Mouse (Mus musculus) embryonic stem cell, embryonic (primary cell): ENCODE results near the gene Gnai1.

ENCODE experiments used
- CTCF ChIA-PET, 4 experiments: fragments of 300-600 bp in 2 of 4; fragments of 350-600 bp in 2 of 4; sonication (Branson Sonifier 250); formaldehyde crosslinking; loops; one replicate each; lab custom pipeline; 2022; ENCODE audit warnings: inconsistent platforms in 2 of 4; lab: Charles Lee
- POLR2A ChIA-PET, 4 experiments: fragments of 300-600 bp in 2 of 4; fragments of 350-600 bp in 2 of 4; sonication (Branson Sonifier 250); formaldehyde crosslinking; loops; one replicate each; lab custom pipeline; 2022; ENCODE audit warnings: antibody characterized with exemption in 4 of 4, inconsistent platforms in 1 of 4; lab: Charles Lee

The Gnai1 gene

DNA sequence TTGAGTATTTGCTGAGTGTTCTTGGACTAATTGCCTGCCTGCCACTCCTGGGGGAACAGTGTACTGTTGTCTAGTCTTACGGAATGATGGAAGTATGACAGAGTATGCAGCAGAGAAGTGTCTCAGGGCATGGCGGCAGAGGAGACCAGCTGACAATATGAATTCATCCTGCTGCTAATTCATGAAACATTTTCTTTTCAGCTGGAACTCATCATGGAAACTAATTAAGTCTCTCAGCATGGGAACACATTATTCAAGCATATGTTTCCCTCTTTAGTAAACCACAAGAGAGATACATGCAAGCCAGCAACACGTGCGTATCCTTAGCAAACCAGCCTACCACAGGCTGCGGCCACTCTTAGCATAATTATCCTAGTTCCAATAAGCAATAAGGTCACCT is 67.4 kb downstream of the Gnai1 start:
- CTCF ChIA-PET: no interaction called here
- POLR2A ChIA-PET: no interaction called here

DNA sequence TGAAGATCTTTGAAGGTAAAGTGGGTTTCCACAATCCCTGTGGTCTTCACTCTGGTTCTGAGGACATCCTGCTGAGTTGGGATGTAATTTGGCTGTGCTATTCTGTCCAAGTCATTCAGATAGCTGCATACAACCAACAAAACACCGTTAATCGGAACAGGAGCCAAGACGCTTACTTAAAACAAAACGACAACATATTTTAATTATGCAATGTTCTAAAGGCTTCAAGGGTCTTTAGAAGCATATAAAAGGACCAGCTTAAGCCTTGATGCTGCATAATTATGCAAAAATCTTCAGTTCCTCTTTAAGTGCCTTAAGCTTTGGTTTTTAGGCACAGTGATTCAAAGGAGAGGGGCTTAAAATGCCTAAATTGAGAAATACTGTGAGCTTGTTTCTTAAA is 70.6 kb downstream of the Gnai1 start:
- ChIA-PET CTCF (no interaction called here), POLR2A (no interaction called here)

DNA sequence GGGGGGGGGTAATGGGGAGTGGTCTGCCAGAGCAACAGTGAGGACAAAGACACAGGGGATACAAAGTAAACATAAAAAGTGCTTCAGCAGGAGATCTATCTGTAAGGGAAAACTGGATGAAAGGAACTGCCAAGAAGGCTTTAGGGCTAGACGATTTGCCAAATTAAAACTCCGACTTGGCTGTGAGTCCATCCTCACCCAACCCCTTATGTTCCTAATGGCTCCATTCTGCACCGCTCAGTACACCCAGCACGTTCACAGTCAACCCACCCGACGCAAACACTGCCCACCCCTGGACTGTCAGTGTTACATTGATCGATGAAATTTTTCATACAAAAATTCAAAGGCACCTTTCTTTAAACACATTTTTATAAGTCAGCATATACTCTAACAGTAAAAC is 71.5 kb downstream of the Gnai1 start:
- CTCF ChIA-PET: no interaction called here
- POLR2A ChIA-PET: no interaction called here

DNA sequence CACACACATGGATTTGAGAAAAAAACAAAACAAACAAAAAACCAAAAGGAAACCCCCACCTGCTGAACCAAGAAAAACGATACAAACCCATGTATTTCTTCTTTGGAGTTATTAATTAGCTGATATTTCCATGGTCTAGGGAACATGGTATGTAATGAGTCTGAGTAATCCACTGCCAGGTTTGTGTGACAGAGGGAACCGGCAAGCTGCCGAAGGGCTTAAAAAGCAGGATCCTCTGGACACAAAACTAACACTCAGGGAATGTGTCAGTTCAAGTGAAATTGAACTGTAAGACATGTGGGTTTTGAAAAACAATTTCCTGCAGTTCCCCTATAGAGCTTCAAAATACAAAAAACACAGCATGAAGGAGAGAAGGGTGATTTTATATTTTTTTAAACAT is 72.1 kb downstream of the Gnai1 start:
- CTCF ChIA-PET: no interaction called here
- POLR2A ChIA-PET: no interaction called here

DNA sequence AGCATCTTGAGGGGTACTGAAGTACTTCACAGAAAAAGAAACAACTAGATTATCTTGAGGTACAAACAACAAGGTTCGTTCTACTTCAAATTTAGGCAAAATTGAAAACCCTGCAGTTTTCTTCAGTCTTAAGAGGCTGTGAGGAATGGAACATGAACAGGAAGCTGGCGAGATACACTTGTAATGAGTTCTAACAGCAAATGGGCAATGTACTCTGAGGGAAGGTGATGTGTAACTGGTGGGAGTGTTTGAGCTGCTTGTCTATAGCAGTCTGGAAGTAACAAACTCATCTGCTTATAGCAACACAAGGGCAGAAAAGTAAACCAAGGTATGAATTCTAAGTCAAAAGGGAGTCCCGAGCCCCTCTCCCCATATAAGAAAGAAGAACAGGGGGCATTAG is 78.1 kb downstream of the Gnai1 start:
- ChIA-PET POLR2A (no interaction called here), CTCF (no interaction called here)

DNA sequence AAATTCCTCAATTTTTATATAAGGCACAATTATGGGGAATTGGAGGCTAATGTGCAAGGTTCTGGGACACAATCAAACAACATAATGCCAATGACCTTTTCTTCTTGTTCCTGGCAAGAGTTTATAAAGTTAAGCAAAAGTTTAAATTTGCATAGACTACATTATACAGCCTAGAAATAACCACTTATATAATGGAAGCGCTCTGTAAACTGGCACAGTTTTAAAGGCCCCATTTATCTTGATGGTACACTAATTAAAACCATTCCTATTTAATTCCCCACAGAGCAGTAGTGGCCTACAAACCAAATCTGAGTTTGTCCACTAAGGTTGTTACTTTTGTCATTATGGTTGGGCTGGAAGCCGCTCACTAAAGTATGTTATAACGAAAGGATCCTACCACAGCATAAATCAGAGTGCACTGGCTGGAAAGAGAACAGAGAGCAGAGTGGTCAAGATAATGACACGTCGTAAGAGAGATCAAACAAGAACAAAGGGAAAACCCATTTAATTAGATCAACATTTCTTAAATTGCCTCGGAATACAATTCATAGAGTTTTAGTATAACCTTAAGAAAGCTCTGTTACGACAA is 85.7 kb downstream of the Gnai1 start:
- CTCF ChIA-PET: no interaction called here
- POLR2A ChIA-PET: no interaction called here

DNA sequence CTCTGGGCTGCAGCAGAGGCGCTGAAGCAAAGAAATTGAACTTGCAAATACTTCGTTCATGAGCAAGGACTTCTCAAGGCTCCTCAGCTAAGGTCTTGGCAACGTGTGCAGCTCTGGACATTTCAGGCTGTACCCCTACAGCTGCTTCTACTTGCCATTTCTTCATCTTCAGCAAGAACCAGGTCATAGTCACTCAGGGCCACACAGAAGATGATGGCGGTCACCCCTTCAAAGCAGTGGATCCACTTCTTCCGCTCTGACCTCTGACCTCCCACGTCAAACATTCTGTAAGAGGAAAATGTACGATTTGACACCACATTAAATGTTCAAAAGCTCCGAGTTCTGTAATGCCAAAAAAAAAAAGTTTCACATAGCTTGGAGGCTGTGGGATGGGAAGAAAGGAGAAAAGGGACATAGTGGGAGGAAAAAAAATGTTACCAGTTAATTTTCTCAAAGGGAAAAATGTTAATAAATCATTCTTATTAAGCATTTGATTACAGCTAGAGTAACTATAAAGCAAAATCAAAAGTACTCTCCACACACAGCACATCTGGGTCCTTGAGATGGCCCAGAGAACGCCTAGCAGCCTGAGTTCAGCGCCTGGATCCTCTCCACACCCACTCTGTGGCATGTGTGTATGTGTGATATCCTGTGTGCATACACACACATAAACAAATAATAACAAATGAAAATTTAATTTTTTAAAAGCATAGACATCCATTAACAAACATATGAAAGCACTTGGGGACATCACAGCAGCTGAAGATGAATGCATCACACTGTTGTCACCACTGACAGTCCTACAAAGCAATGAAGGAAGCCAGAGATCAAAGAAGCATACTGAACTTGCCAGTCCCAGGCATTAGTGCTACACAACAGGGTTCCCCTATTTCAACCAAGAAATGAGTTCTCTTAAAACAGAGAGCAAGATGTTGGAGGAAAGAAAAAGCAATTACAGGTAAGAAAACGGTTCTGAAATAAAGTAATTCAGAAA is 86.6 kb downstream of the Gnai1 start:
- CTCF ChIA-PET: no interaction called here
- POLR2A ChIA-PET: no interaction called here

DNA sequence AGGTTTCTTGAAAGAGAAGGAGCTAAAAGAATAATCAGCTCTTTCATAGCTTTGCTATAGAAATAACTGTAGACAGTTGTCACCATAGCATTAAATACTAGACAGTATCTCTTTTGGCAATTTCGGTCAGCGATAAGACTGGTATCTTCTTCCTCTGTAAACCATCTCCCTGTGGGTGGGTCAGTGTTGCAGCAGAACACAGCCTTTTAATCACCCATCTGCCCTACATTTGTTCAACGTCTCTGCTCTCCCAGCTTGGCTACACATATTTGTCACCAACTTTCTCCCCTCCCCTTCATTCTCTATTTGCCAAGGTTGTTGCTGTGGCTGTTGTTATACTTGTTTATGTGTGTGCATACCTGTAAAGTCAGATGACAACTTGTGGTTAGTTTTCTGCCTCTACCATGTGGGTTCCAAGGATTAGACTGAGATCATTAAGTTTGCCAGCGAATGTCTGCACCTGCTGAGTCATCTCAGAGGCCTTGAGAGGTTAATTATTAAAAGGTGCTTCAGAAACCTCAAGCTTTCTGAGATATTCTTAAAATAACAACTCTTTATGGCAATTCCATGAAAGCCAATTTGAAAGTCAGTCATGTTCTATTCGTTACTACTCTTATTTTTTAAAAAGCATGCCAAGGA is 109.7 kb downstream of the Gnai1 start:
- CTCF ChIA-PET: no interaction called here
- POLR2A ChIA-PET: no interaction called here

DNA sequence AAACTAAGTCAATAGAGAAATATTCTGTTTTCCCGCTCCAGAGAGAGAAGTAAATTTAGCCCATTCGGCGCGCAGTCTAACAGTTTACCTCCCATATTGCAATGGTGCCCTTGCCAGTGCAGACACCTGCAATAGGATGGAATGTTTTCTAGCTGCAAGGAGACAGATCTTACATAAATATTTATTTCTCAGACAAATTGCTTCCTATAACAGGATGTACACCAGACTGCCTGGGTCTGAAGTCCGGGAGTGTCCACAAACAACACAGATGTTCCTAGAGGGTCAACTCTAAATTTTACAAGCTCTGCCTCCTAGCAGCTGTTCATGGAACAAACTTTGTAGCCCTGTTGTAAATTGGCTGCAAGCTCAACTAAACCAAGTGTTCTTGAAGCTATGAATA is 111.0 kb downstream of the Gnai1 start:
- CTCF ChIA-PET: no interaction called here
- POLR2A ChIA-PET: no interaction called here

DNA sequence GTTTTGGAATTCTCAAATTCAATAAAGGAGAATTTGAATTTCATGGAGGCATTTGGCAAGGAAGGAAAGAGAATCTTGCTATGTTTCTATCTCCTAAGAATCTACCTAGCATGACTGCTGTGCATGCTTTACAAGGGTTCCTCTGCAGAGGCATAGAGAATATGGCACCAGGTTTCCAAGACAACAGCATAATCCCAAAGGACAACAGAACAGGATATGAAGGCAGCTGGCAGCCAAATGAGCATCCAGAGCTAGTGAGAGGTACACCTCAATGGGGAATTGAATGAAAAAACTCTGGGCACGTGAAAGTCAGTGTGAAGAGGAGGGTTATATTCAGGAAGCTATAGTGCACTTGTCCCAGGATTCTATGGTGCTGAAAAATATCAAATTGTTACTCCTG is 130.8 kb downstream of the Gnai1 start:
- ChIA-PET POLR2A (no interaction called here), CTCF (no interaction called here)

DNA sequence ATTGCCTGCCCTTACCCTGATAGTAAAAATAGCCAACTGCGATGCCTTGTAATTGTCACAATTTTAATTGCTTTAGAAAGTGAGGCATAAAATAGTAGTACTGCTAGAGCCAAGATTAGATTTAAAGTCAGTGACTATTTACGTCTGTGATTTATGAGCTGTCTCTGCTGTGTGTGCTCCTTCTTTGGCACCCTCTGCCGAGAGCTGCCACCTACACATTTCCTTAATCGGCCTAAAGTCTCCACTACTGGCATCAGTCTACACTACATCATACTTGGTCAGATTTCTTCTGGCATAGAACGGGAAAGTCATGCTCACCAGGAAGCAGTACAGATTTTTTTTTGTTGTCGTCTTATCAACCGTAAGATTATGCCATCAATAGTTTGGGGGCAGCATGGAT is 131.3 kb downstream of the Gnai1 start:
- ChIA-PET CTCF (no interaction called here), POLR2A (no interaction called here)

DNA sequence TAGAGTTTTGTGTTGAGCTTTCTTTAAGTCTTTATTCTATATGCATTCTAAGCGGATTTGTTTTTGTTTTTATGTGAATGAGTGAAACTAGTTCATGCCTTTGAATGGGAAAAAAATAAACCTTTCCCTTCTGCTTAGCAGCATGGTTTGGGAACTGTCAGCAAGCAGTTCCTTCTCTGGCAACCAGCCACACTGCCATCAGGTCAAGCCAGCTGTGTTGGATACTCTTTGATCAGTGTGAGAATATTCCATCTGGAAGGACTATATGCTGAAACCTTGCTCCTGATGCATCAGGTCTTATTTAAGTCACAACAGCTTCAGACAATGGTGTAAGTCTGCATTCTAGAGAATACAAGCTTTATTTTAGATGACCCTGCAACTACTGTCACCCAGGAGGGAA is 139.3 kb downstream of the Gnai1 start:
- ChIA-PET CTCF (no interaction called here), POLR2A (no interaction called here)

DNA sequence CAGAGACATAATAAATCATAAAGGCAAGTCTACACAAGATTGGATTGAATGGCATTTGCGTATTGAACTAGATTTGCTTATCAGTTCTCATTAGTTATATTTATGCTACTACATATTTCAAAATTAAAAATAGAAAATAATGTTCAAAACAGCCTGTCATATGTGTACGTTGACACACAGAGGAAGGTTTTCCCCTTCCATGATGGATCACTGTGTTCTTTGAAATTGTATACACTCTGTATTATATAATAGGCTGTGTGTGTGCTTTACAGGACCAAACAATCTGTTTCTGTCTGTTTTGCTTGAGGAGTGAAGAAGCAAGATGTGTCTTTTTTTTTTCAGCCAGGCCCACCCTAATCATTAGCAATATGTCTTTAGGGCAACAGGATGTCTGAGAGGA is 141.9 kb downstream of the Gnai1 start:
- ChIA-PET POLR2A (no interaction called here), CTCF (interaction anchor here in 1 of 4 experiments (0.5 kb wide), 1 partner anchor 1040 kb away, joined by 3 read pairs; no protein-coding TSS in a partner anchor)

DNA sequence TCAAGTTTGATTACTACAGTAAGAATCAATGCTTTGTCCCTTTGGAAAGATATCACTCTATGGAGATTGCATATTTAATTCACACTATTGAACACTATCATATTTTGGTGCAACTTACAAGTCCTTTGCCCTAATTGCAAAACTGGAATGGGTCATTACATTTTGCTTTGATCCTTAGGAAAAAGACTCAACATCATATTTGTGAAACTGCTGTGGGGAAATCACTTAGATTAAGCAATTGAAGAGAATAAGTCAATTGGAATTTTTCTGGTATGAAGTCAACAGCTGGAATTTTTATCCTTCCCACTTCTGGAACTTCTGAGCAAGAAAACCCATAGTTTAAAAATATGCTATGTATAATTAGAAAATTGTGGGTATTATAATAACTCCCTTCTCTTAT is 142.3 kb downstream of the Gnai1 start:
- ChIA-PET CTCF (no interaction called here), POLR2A (no interaction called here)
